Mouse (Mus musculus): ENCODE results near the gene Slc27a4.

- TF ChIP-seq CTCF (IDR thresholded peaks at IDR 0.05; ENCODE audit: control insufficient read depth, insufficient read depth, insufficient replicate concordance, low read depth, low read length) (no peak), POLR2A (IDR thresholded peaks at IDR 0.05; ENCODE audit: control insufficient read depth, low read depth, low read length) (peak; percentile 85)
These were observed 24.7 kb downstream of the Slc27a4 start for GRCm38 (mm10) chr2:29826926-29827708.
